Mouse (Mus musculus): ENCODE results near the gene Dad1.

DNA sequence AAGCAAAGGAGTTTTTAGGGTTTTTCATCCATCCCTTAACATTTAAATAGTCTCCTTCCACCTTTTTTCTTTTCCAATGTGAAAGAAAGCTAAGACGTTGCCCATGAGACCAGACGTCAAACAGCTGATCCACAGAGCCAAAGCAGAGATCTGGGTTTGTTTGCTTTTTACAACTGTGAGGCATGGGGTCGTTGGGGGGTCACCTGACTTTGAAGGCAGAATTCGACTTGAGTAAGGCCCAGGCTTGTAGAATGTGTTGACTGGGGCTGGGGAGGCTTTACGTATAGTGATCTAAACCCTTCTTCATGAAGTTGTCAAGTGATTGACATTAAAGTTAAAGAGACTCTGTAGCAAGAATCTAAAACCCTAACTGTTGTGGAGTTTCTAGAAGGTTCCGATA is 48.0 kb downstream of the Dad1 start:
- no peak for TF ChIP-seq CTCF (IDR thresholded peaks at IDR 0.05)
- TF ChIP-seq EP300 (IDR thresholded peaks at IDR 0.05) = no peak

Data from lung, postnatal 0 days (tissue).